Mouse (Mus musculus) E14TG2a.4 (cell line): ENCODE data around the gene Gimap1.

Experiments
- CTCF ChIP-seq: conservative IDR thresholded peaks from 2 replicates; pipeline ENCODE4 v1.5.1; 2014; ENCODE audit warnings: low read length
- POU5F1 ChIP-seq: IDR thresholded peaks from 2 replicates; pipeline ENCODE4 v1.6.1; 2014; ENCODE audit warnings: low read length, borderline replicate concordance

DNA sequence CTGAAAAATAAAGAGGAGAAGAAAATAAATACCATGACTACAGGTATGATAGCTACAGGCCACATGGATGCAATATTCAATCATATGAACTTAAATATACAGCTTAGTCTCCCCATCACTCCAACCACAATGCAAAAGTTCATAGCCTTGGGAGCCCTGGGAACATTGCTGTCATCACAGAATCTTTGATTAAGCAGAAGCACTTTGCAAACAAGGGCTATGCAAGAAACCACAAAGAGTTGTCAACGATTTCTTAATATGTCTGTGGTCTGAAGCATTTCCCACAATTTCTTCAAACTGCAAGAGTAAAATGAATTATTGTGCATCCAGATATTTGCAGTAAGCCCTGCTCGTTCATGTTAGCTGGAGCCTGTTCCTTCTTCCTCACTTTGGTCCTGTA lies 1.8 kb upstream of the Gimap1 start:
- TF ChIP-seq CTCF: no peak
- no peak for TF ChIP-seq POU5F1
